Mouse (Mus musculus) cerebellum, adult 11-12 months (tissue): ENCODE results near the gene Cd3d.
A peak's percentile ranks its signal among the peaks of the same experiment; 100 is the strongest.

Experiments used
- DNase-seq: peaks from one replicate; pipeline ENCODE4 v3.0.0; 2022

The Cd3d gene

GRCm38 (mm10) chr9:44994962-44995361 lies 13.4 kb downstream of the Cd3d start:
- no peak for DNase-seq

DNA sequence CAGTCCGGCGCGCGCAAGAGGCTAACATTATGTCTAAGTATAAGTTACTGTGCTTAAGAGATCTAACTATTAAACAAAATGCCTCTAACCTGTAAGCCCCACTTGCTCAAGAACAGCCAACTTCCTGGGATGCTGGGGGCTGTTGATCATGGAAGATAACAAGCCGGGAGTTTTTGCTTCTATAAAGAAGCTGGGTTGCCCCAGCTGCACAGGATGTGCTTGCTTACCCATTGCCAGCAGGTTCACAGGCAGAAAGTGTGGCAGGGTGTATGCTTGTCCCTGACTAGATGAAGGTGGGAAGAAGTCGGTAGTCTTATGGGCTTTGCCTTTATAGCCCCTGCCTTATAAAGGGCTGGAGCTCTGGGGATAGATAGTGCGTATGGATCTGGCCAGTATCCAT lies 15.0 kb downstream of the Cd3d start:
- DNase-seq = no peak

- no peak for DNase-seq
Measured at GRCm38 (mm10) chr9:44998138-44998537, 16.6 kb downstream of the Cd3d start.

- DNase-seq = peak; percentile 81
Measured at GRCm38 (mm10) chr9:44999171-44999570, 17.6 kb downstream of the Cd3d start.

DNA sequence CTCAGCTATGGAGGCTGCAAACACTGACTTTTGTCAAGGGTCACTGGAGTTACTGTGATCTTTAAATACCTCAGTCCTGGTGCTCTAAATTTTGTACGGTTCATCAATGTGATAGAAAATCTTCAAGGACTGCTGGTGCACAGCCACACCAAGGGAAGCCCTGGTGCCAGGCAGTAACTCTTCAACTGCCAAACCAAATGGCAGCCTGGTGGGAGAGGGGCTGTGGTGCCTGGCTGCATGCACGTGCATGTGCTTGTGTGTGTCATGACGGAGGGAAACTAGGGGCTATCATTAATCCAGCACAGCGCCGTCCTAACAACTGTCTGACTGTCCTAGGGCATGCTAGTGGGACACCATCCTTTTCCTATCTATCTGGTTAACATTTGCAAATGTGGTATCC lies 18.2 kb downstream of the Cd3d start:
- DNase-seq = no peak

- no peak for DNase-seq
Measured at GRCm38 (mm10) chr9:45000249-45000648, 18.7 kb downstream of the Cd3d start.

DNA sequence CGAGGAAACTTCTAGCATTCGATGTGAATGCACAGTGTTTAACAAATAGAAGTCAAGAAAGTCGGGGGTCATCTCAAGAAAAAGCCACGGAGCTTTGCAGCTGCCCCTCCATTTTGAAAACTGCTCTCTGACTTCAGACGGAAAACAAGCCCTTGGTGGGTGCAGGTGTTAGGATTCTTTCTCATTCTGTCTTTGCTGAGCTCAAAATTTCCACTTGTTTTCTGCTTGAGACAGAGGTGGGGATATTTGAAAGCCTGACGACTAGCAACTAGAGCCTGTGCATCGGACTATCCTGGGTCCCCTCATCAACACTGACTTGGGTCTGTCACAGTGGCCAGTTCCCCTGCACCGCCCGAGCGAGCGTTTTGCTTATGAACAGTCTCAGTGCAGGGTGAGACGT lies 25.8 kb downstream of the Cd3d start:
- DNase-seq = no peak

- DNase-seq = no peak
Measured at GRCm38 (mm10) chr9:45008342-45008741, 26.8 kb downstream of the Cd3d start.

GRCm38 (mm10) chr9:45009180-45010078 lies 27.8 kb downstream of the Cd3d start, which contains the start of gene Cd3e:
TSS of gene Cd3e (minus strand) at chr9:45009627.
- no peak for DNase-seq

GRCm38 (mm10) chr9:45010461-45010860 lies 28.9 kb downstream of the Cd3d start:
- DNase-seq = no peak

DNA sequence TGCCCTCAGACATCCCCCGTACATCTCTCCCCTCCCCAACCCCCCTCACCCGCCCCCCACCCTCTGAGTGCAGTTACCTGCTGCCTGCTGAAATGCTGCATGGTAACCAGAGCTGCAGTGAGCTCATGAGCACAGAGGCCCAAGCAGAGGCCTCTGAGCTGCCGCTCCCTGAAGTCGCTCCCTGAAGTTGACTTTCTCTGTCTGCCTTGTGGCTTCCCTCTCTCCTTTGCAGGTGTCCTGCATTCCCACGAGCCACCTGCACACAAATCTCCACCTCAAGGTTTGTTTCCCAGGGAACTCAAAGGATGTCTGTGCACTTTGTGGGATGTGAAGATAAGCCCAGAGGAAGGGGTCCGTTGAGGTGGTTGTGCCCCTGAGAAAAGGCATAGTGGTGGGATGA lies 29.7 kb downstream of the Cd3d start:
- DNase-seq = no peak

DNA sequence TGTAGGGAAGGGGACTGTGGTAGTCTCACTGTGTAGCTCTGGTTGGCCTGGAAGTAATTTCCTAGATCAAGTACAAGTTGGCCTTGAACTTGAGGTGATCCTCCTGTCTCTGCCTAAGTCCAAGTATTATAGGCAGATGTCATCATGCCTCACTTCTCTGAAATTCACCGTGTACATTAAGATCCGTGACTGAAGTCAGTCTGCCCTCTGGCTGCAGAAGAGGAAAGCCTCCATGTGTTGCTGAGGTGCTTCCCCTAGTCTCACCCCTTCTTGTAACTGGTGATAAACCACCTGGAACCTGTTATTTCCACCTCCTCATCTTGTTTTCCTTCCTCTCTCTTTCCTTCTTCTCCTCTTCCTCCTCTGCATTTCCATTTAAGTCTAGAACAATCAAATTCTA lies 33.3 kb downstream of the Cd3d start:
- DNase-seq = no peak

DNA sequence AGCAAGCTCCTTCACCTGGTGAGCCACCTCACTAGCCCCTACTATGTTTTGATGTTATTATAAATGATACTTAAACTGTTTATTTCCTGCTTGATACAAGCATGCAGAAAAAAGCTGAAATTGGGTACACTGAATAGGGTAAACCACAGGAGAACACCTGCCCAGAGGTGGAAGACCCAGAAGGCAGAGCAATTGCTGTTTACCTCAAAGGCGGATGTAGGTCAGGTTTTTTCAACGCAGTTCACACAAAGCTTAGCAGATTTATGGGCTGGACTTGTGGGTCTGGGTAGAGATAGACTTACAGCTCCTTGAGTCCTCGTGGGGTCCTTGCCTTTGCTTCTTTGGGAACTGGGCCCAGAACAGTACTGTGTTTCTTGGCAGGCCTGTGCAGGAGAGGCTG lies 34.3 kb downstream of the Cd3d start:
- DNase-seq = no peak

- DNase-seq = no peak
Measured at GRCm38 (mm10) chr9:45018031-45018430, 36.4 kb downstream of the Cd3d start.

DNA sequence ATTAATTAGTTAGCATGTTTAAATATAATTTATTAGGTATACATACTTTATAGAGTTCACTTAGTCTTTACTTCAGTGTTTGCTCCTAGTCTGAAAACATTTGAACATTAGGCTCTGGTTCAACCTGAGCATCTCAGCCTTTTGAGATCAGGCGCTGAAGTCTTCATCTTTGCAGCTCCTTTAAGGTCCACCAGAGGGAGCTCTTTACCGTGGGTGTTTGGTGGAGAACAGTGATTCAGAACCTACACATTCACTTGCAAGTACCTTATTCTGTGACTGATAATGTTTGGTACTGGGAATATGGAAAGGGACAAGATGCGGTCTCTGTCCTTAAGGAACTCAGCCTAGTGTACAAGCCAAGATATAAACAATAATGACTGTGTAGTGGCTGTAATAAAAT lies 41.2 kb downstream of the Cd3d start:
- DNase-seq = peak; percentile 54

DNA sequence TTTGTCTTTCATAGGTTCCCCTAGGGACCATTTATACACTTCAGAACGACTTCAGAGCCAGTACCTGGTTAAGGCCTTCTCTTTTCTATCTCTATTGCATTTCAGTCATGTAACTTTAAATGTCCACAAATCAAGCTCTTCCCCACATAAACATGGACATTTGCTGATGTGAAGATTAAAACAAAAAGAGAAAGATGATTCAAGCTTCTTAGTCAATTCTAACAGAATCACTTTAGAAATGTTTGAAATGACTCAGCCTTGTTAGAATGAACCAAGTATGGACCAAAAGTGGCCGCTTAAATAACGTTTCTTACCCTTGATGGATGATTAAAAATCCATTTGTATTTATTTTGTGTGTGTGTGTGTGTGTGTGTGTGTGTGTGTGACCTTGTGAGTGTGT lies 42.1 kb downstream of the Cd3d start:
- DNase-seq = no peak

- no peak for DNase-seq
Measured at GRCm38 (mm10) chr9:45024187-45024586, 42.6 kb downstream of the Cd3d start.

DNA sequence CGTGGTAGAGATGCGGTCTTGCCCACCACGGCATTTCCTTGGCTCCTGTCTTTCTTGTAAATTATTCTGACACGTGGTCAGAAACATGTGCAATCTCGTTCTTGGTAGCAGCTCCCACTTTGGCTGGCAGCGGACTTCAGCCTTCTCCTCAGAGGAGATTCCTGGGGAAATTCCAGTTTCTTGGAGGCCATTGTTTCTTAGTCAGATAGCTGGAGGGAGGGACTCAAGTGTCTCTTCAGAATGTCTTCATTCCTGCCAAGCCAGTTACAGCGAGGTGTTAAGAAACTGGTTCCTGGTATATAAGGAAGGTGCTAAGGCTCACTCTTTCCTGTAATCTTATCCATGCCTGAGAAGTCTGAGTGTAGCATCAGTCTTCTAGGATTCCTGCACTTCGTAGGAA lies 45.8 kb downstream of the Cd3d start:
- DNase-seq = no peak

GRCm38 (mm10) chr9:45030341-45030740 lies 48.8 kb downstream of the Cd3d start:
- DNase-seq = no peak

DNA sequence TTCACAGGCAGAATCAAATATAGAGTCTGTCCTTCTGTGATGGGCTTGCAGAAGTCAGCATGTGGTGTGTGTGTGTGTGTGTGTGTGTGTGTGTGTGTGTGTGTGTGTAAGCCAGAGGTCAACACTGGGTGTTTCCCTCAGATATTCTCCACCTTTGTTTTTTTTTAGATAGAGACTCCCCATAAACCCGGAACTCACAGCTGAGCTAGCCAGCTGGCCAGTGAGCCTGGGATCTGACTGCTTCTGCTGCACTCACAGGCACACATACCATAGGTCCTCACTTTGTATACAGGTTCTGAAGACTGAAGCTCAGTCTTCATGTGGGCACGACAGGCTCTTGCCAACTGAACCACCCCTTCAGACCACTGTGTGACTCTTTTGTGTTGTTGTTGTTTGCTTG lies 50.7 kb downstream of the Cd3d start:
- DNase-seq = no peak

DNA sequence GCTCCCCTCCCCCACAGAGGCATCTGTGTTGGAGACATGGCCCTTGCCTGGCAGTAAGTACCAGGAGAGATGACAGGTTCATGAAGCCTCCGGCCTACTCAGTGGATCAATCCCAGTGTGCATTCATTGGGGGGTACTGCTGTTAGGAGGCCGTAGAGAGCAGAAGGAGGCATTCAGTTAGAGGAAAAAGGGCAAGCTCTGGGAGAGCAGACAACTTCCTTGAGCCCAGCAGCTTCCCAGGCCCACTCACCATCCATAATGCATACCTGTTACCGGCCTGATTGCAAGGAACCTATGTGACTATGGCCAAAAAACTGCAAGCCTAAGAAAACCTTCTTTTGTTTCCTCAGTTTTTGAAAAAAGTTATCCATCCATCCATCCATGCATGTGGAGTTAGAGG lies 52.9 kb downstream of the Cd3d start:
- DNase-seq = no peak
